Mouse (Mus musculus) lung, postnatal 0 days (tissue): Measurements from ENCODE around the gene Clec10a.

Experiments
- CTCF ChIP-seq: IDR thresholded peaks from 2 replicates; pipeline ENCODE4 v1.5.1; 2016; ENCODE audit warnings: antibody characterized with exemption, mild to moderate bottlenecking
- EP300 ChIP-seq: IDR thresholded peaks from 2 replicates; pipeline ENCODE4 v1.6.1; 2016; ENCODE audit warnings: antibody characterized with exemption, mild to moderate bottlenecking, control low read depth

GRCm38 (mm10) chr11:70213736-70214135 is 57.7 kb downstream of the Clec10a start:
- TF ChIP-seq EP300 (no peak), CTCF (no peak)
